In the genomic region with DNA sequence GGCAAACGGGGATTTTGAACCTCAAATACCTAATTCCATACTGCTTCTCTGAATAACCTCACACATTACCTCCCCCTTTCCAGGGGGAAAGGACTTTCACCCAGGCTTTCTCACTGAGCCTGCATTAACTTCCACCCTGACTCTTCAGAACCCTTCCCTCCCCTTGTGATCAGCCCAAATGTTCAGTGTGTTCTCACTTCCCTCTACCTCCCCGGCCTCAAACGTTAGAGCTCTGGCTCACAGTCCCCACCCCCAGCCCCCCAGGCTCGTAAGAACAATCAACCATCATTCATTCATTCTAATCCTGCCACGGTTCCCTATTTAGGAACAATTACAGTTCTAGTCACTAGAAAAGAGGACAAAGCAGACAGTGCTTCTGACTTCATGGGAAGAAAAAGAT, we compare ENCODE assay signal across 11 mouse cellular contexts.
"Had no signal": no experiment of that assay in that cellular context is flagged by ENCODE, and none has a peak within 500 bp of the region (broad histone marks: within the 10 kb centered on the region; RNA-seq: fewer than 3 reads in every experiment).

No protein-coding gene starts in this region.

- H3K36me3 ChIP-seq: kidney, embryonic 15.5 days; limb, embryonic 15.5 days; liver, embryonic 13.5 days; lung, embryonic 15.5 days had no signal

- DNase-seq: kidney, adult 18-20 months; kidney, postnatal 14 days; liver, embryonic 13.5 days; liver, postnatal 0 days; lung, postnatal 14 days; thymus, adult 18-20 months; thymus, postnatal 14 days had no signal

- H3K27ac ChIP-seq: kidney, embryonic 15.5 days; limb, embryonic 15.5 days; liver, embryonic 13.5 days; lung, embryonic 15.5 days; macrophage had no signal

- H3K27me3 ChIP-seq: kidney, embryonic 15.5 days; limb, embryonic 15.5 days; liver, embryonic 13.5 days; lung, embryonic 15.5 days had no signal

- H3K4me2 ChIP-seq: kidney, embryonic 15.5 days; limb, embryonic 15.5 days; liver, embryonic 13.5 days; lung, embryonic 15.5 days had no signal

- H3K4me3 ChIP-seq: kidney, embryonic 15.5 days; limb, embryonic 15.5 days; liver, embryonic 13.5 days; lung, embryonic 15.5 days had no signal

- H3K9ac ChIP-seq: kidney, embryonic 15.5 days; limb, embryonic 15.5 days; liver, embryonic 13.5 days; liver, postnatal 0 days; lung, embryonic 15.5 days had no signal

- ATAC-seq: liver, postnatal 0 days had no signal

- H3K9me3 ChIP-seq: kidney, embryonic 15.5 days; limb, embryonic 15.5 days; liver, embryonic 13.5 days; lung, embryonic 15.5 days had no signal

- H3K4me1 ChIP-seq: limb, embryonic 15.5 days; lung, embryonic 15.5 days had no signal
